Mouse (Mus musculus) stomach, embryonic 16.5 days (tissue): ENCODE results near the gene Rpf1. TPM values are rescaled to one million over a fixed set of nuclear protein-coding genes. Genes with fewer than 3 reads are reported as not detected.

Source experiments
- ATAC-seq: fragments of 200-750 bp; cut with Nextera tagmentation; 2 replicates; pipeline ENCODE4 v1.8.0; 2017; ENCODE audit warnings: moderate number of reproducible peaks, moderate TSS enrichment; ENCODE audit not compliant: insufficient read depth, low FRiP score
- H3K27ac ChIP-seq: fragments of 300-500 bp; sonication (generic); 2 replicates; pipeline ENCODE4 v1.5.1; 2014; ENCODE audit warnings: low read length
- H3K27me3 ChIP-seq: fragments of 300-500 bp; sonication (generic); 2 replicates; pipeline ENCODE4 v1.6.1; 2014; ENCODE audit warnings: low read length, control low read depth, mixed read lengths; ENCODE audit not compliant: control insufficient read depth, insufficient read depth
- H3K36me3 ChIP-seq: fragments of 300-500 bp; sonication (generic); 2 replicates; pipeline ENCODE4 v1.6.1; 2014; ENCODE audit warnings: low read length; ENCODE audit not compliant: control insufficient read depth, insufficient read depth
- H3K4me1 ChIP-seq: fragments of 300-500 bp; sonication (generic); 2 replicates; pipeline ENCODE4 v1.6.1; 2014; ENCODE audit warnings: low read length, control low read depth, mixed read lengths; ENCODE audit not compliant: control insufficient read depth, insufficient read depth
- H3K4me2 ChIP-seq: fragments of 300-500 bp; sonication (generic); 2 replicates; pipeline ENCODE4 v1.6.1; 2014; ENCODE audit warnings: low read depth, low read length, mixed read lengths
- H3K4me3 ChIP-seq: fragments of 300-500 bp; sonication (generic); replicated peaks from 2 replicates; pipeline ENCODE4 v1.5.1; 2014; ENCODE audit warnings: mild to moderate bottlenecking, low read length
- H3K9ac ChIP-seq: fragments of 300-500 bp; sonication (generic); 2 replicates; pipeline ENCODE4 v1.6.1; 2014; ENCODE audit warnings: low read length
- H3K9me3 ChIP-seq: fragments of 300-500 bp; sonication (generic); replicated peaks from 2 replicates; pipeline ENCODE4 v1.6.1; 2016; ENCODE audit warnings: low read length, control low read depth; ENCODE audit not compliant: control insufficient read depth
- WGBS: fragments of 180-500 bp; shearing (Covaris S2); extraction: QIAGEN DNeasy Blood & Tissue Kit; methylation state at CpG from one replicate; pipeline ENCODE4 v1.1.7; 2014; 5-methylcytosine and 5-hydroxymethylcytosine counted together
- polyA plus RNA-seq: library from polyadenylated mRNA; unstranded; fragments of >200 nt; fragmentation: Nextera tagmentation; extraction: Ambion mirVana; gene quantifications from 2 replicates; pipeline ENCODE4 v1.2.1, GENCODE M21; 2015

Gene Rpf1
- 42.3 and 45.0 TPM in 2 replicates for polyA plus RNA-seq

GRCm38 (mm10) chr3:146520798-146521651, at the start of gene Rpf1:
TSS of gene Rpf1 (minus strand) at chr3:146521429.
- Histone ChIP-seq H3K4me2 (peak within 1 kb of the TSS; percentile 75), H3K9me3 (no peaks in the 10 kb centered on the region), H3K27ac (peak within 1 kb of the TSS; percentile 99), H3K4me3 (peak within 1 kb of the TSS; percentile 85), H3K9ac (peak within 1 kb of the TSS; percentile 94), H3K27me3 (no peaks in the 10 kb centered on the region), H3K4me1 (peaks cover 3% of the 10 kb centered on the region; the same call in 1 of the 2 replicates), H3K36me3 (0 out of 2 replicates have a peak, but pooled peaks cover 11% of the 10 kb centered on the region)
- peak; percentile 95 for ATAC-seq
- WGBS, result under 1% methylated on average over 77 of the region's 82 CpGs

- 74% methylated on average over 6 of the region's 6 CpGs for WGBS
These were observed 49.7 kb upstream of the Rpf1 start for GRCm38 (mm10) chr3:146570939-146571338.

GRCm38 (mm10) chr3:146570148-146570782, 49.0 kb upstream of the Rpf1 start, which contains the start of gene Uox:
TSS of gene Uox (plus strand) at chr3:146570426.
- no peak within 1 kb of the TSS for H3K4me3 ChIP-seq
- no peak within 1 kb of the TSS for H3K9ac ChIP-seq
- no peaks in the 10 kb centered on the region for H3K9me3 ChIP-seq
- H3K4me1 ChIP-seq, result no peaks in the 10 kb centered on the region
- H3K36me3 ChIP-seq, result no peaks in the 10 kb centered on the region
- H3K4me2 ChIP-seq, result no peak within 1 kb of the TSS
- no peak within 1 kb of the TSS for H3K27ac ChIP-seq
- no peak for ATAC-seq
- H3K27me3 ChIP-seq, result no peaks in the 10 kb centered on the region
- WGBS, result 62% methylated on average over 10 of the region's 10 CpGs

More at GRCm38 (mm10) chr3:146570939-146571338, 49.7 kb upstream of the Rpf1 start:
- ATAC-seq, result no peak
- Histone ChIP-seq H3K9ac (no peak overlapping the region), H3K27ac (no peak overlapping the region), H3K4me3 (no peak overlapping the region), H3K4me2 (no peak overlapping the region), H3K36me3 (no peaks in the 10 kb centered on the region), H3K27me3 (no peaks in the 10 kb centered on the region), H3K4me1 (no peaks in the 10 kb centered on the region), H3K9me3 (no peaks in the 10 kb centered on the region)

DNA sequence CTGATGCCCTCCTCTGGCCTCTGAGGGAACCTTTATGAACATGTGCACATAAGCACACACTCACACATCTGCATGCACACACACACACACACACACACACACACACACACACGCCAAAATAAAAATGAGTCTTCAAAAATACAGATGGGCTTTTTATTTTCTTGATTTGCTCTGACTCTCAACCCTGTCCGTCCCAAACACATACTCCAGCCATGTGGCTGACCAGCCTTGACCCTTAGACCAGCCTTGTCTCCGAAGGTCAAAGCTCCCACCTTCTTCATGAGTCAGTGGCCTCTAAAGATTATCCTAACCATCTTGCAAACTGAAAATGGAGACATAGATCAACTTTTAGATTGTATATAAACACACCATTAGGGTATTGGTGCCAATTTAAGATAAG, 48.4 kb upstream of the Rpf1 start:
- Histone ChIP-seq H3K4me1 (no peaks in the 10 kb centered on the region), H3K4me2 (no peak overlapping the region), H3K4me3 (no peak overlapping the region), H3K27me3 (no peaks in the 10 kb centered on the region), H3K36me3 (no peaks in the 10 kb centered on the region), H3K9me3 (no peaks in the 10 kb centered on the region), H3K9ac (no peak overlapping the region), H3K27ac (no peak overlapping the region)
- ATAC-seq, result no peak
- WGBS, result 84% methylated on average over 3 of the region's 3 CpGs

GRCm38 (mm10) chr3:146567884-146568530, 46.8 kb upstream of the Rpf1 start:
- H3K4me3 ChIP-seq, result no peak overlapping the region
- peak overlapping the region; percentile 7; the same call in 1 of the 2 replicates for H3K27ac ChIP-seq
- WGBS, result 48% methylated on average over 9 of the region's 9 CpGs
- H3K4me2 ChIP-seq, result no peak overlapping the region
- H3K4me1 ChIP-seq, result no peaks in the 10 kb centered on the region
- H3K27me3 ChIP-seq, result no peaks in the 10 kb centered on the region
- H3K9ac ChIP-seq, result no peak overlapping the region
- ATAC-seq, result peak; percentile 84
- H3K9me3 ChIP-seq, result no peaks in the 10 kb centered on the region
- no peaks in the 10 kb centered on the region for H3K36me3 ChIP-seq

DNA sequence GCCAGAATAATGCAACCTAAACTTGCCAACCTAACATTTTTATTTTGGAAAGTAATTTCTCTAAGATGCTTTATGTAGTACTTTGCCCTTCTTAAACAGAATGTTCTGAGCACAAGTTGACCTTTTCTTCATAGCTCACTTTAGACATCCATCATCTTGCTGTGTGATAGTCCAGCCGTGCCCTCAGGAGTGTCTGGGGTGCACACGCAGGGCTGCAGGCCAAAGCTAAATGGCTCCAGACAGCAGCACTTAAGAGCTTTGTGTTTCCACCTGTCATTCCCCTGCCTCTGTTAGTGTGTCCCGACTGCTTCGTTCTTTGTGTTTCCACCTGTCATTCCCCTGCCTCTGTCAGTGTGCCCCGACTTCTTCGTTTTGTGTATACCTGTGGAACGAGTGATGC, 46.1 kb upstream of the Rpf1 start:
- Histone ChIP-seq H3K4me1 (no peaks in the 10 kb centered on the region), H3K4me3 (no peak overlapping the region), H3K27ac (peak overlapping the region; percentile 7; the same call in 1 of the 2 replicates), H3K4me2 (no peak overlapping the region), H3K9me3 (no peaks in the 10 kb centered on the region), H3K9ac (no peak overlapping the region), H3K27me3 (no peaks in the 10 kb centered on the region), H3K36me3 (no peaks in the 10 kb centered on the region)
- no peak for ATAC-seq
- WGBS, result 39% methylated on average over 7 of the region's 7 CpGs

GRCm38 (mm10) chr3:146565065-146565411, 43.8 kb upstream of the Rpf1 start:
- Histone ChIP-seq H3K4me1 (no peaks in the 10 kb centered on the region), H3K4me2 (no peak overlapping the region), H3K4me3 (no peak overlapping the region), H3K36me3 (no peaks in the 10 kb centered on the region), H3K27ac (no peak overlapping the region), H3K9ac (no peak overlapping the region), H3K9me3 (no peaks in the 10 kb centered on the region), H3K27me3 (no peaks in the 10 kb centered on the region)
- no peak for ATAC-seq
- WGBS, result 82% methylated on average over 1 of the region's 1 CpGs

- no peak for ATAC-seq
- no peak overlapping the region for H3K4me3 ChIP-seq
These were observed 43.2 kb upstream of the Rpf1 start for GRCm38 (mm10) chr3:146564268-146565064.

More at GRCm38 (mm10) chr3:146564268-146565064, 43.2 kb upstream of the Rpf1 start:
- no peak overlapping the region for H3K27ac ChIP-seq
- 40% methylated on average over 14 of the region's 14 CpGs for WGBS
- no peaks in the 10 kb centered on the region for H3K27me3 ChIP-seq
- no peak overlapping the region for H3K9ac ChIP-seq
- no peaks in the 10 kb centered on the region for H3K9me3 ChIP-seq
- no peaks in the 10 kb centered on the region for H3K4me1 ChIP-seq
- no peaks in the 10 kb centered on the region for H3K36me3 ChIP-seq
- H3K4me2 ChIP-seq, result no peak overlapping the region
